Mouse (Mus musculus): ENCODE data around the gene Rgs7.

Rgs7 gene

GRCm38 (mm10) chr1:175431356-175432053 lies 60.8 kb downstream of the Rgs7 start:
- in situ Hi-C loops (cut with MboI), result no loop called here

- in situ Hi-C loops (cut with MboI), result no loop called here
Observed at GRCm38 (mm10) chr1:175427112-175427511, 65.2 kb downstream of the Rgs7 start.

- in situ Hi-C loops (cut with MboI), result no loop called here
Observed at GRCm38 (mm10) chr1:175426393-175426792, 65.9 kb downstream of the Rgs7 start.

GRCm38 (mm10) chr1:175420883-175421282 lies 71.4 kb downstream of the Rgs7 start:
- in situ Hi-C loops (cut with MboI), result no loop called here

- in situ Hi-C loops (cut with MboI), result no loop called here
Observed at GRCm38 (mm10) chr1:175415728-175416127, 76.6 kb downstream of the Rgs7 start.

GRCm38 (mm10) chr1:175410399-175410798 lies 81.9 kb downstream of the Rgs7 start:
- in situ Hi-C loops (cut with MboI), result no loop called here

GRCm38 (mm10) chr1:175391894-175392293 lies 100.4 kb downstream of the Rgs7 start:
- in situ Hi-C loops (cut with MboI), result no loop called here

- in situ Hi-C loops (cut with MboI), result no loop called here
Observed at GRCm38 (mm10) chr1:175389250-175389649, 103.0 kb downstream of the Rgs7 start.

GRCm38 (mm10) chr1:175385581-175386235 lies 106.6 kb downstream of the Rgs7 start:
- in situ Hi-C loops (cut with MboI), result no loop called here

GRCm38 (mm10) chr1:175372571-175372970 lies 119.7 kb downstream of the Rgs7 start:
- in situ Hi-C loops (cut with MboI), result no loop called here

GRCm38 (mm10) chr1:175368062-175368461 lies 124.2 kb downstream of the Rgs7 start:
- in situ Hi-C loops (cut with MboI), result no loop called here

- in situ Hi-C loops (cut with MboI), result no loop called here
Observed at GRCm38 (mm10) chr1:175363606-175364005, 128.7 kb downstream of the Rgs7 start.

GRCm38 (mm10) chr1:175359411-175360366 lies 132.6 kb downstream of the Rgs7 start:
- in situ Hi-C loops (cut with MboI), result no loop called here

GRCm38 (mm10) chr1:175352921-175353320 lies 139.4 kb downstream of the Rgs7 start:
- in situ Hi-C loops (cut with MboI), result no loop called here

GRCm38 (mm10) chr1:175346162-175346561 lies 146.1 kb downstream of the Rgs7 start:
- in situ Hi-C loops (cut with MboI), result no loop called here

- in situ Hi-C loops (cut with MboI), result no loop called here
Observed at GRCm38 (mm10) chr1:175336191-175336590, 156.1 kb downstream of the Rgs7 start.

GRCm38 (mm10) chr1:175333041-175333854 lies 159.1 kb downstream of the Rgs7 start:
- in situ Hi-C loops (cut with MboI), result no loop called here

- in situ Hi-C loops (cut with MboI), result no loop called here
Observed at GRCm38 (mm10) chr1:175329934-175330471, 162.3 kb downstream of the Rgs7 start.

- in situ Hi-C loops (cut with MboI), result no loop called here
Observed at GRCm38 (mm10) chr1:175322781-175323180, 169.5 kb downstream of the Rgs7 start.

GRCm38 (mm10) chr1:175319205-175319604 lies 173.1 kb downstream of the Rgs7 start:
- in situ Hi-C loops (cut with MboI), result no loop called here

GRCm38 (mm10) chr1:175317264-175317663 lies 175.0 kb downstream of the Rgs7 start:
- in situ Hi-C loops (cut with MboI), result no loop called here
